Mouse (Mus musculus): ENCODE data around the gene AC109138.7. TPM values are rescaled to one million over a fixed set of nuclear protein-coding genes. Genes with fewer than 3 reads are reported as not detected.
A peak's percentile ranks its signal among the peaks of the same experiment; 100 is the strongest.

Gene AC109138.7
- total and polyA plus RNA-seq, 3 experiments: not detected

- Histone ChIP-seq H3K27ac (ENCODE audit: insufficient read depth, low read depth) (no peak overlapping the region), H3K79me2 (replicated peaks; ENCODE audit: control insufficient read depth, extremely low read depth, insufficient read depth, poor library complexity, severe bottlenecking) (no peaks in the 10 kb centered on the region), H3K9ac (ENCODE audit: insufficient read depth, low read depth) (no peak overlapping the region), H3K4me3 (replicated peaks in 1 of 3; ENCODE audit: low read depth in 2 of 3, low read length in 2 of 3, poor library complexity in 1 of 3) (no peak overlapping the region), H3K27me3 (replicated peaks) (peaks cover 44% of the 10 kb centered on the region), H3K4me2 (ENCODE audit: insufficient read depth, low read depth, poor library complexity, severe bottlenecking) (no peak overlapping the region), H3K9me3 (replicated peaks; ENCODE audit: low read length) (no peaks in the 10 kb centered on the region), H3K36me3 (replicated peaks in 1 of 2; ENCODE audit: control insufficient read depth in 1 of 2, insufficient read depth in 1 of 2, low read length in 1 of 2) (no peaks in the 10 kb centered on the region), H3K4me1 (ENCODE audit: control insufficient read depth in 1 of 2, insufficient read depth in 2 of 2) (peaks cover 10 to 59% of the 10 kb centered on the region in 2 experiments; a peak in 3 of 4 replicates)
- TF ChIP-seq NRF1 (IDR thresholded peaks at IDR 0.05; ENCODE audit: low read depth, low read length) (peak; percentile 57), USF1 (IDR thresholded peaks at IDR 0.05; ENCODE audit: low read depth, low read length) (no peak), BHLHE40 (IDR thresholded peaks at IDR 0.05; ENCODE audit: low read depth, low read length) (0 out of 2 replicates have a peak, but pooled peaks have one; percentile 35), ELF1 (IDR thresholded peaks at IDR 0.05; ENCODE audit: low read depth, low read length) (no peak), TBP (conservative IDR thresholded peaks at IDR 0.05; ENCODE audit: low read depth, low read length) (no peak)
- dilution Hi-C loops (cut with MboI; ENCODE audit: extremely low pct_ligation_motif_present, extremely low pct_unique_long_range_greater_than_20kb, low sequenced_read_pairs) (no loop called here), in situ Hi-C loops (cut with MboI; ENCODE audit: low pct_ligation_motif_present, low pct_unique_long_range_greater_than_20kb, low sequenced_read_pairs) (no loop called here)
- no peak for DNase-seq (ENCODE audit: extremely low read depth)
Observed at GRCm38 (mm10) chr19:4218293-4218692, 4.1 kb downstream of the AC109138.7 start.

- H3K79me2 ChIP-seq (replicated peaks; ENCODE audit: control insufficient read depth, extremely low read depth, insufficient read depth, poor library complexity, severe bottlenecking): no peaks in the 10 kb centered on the region
Observed at GRCm38 (mm10) chr19:4218784-4219183, 4.6 kb downstream of the AC109138.7 start.

GRCm38 (mm10) chr19:4219943-4220342, 5.8 kb downstream of the AC109138.7 start:
- H3K27me3 ChIP-seq (replicated peaks): peaks cover 30% of the 10 kb centered on the region
- no peak overlapping the region for H3K4me3 ChIP-seq (replicated peaks in 1 of 3; ENCODE audit: low read depth in 2 of 3, low read length in 2 of 3, poor library complexity in 1 of 3)
- H3K27ac ChIP-seq (ENCODE audit: insufficient read depth, low read depth): no peak overlapping the region
- H3K4me2 ChIP-seq (ENCODE audit: insufficient read depth, low read depth, poor library complexity, severe bottlenecking): no peak overlapping the region
- in situ Hi-C loops (cut with MboI; ENCODE audit: low pct_ligation_motif_present, low pct_unique_long_range_greater_than_20kb, low sequenced_read_pairs): no loop called here
- H3K36me3 ChIP-seq (replicated peaks in 1 of 2; ENCODE audit: control insufficient read depth in 1 of 2, insufficient read depth in 1 of 2, low read length in 1 of 2): no peaks in the 10 kb centered on the region
- peaks cover 6 to 52% of the 10 kb centered on the region in 2 experiments; a peak in 3 of 4 replicates for H3K4me1 ChIP-seq (ENCODE audit: control insufficient read depth in 1 of 2, insufficient read depth in 2 of 2)
- no peak overlapping the region for H3K9ac ChIP-seq (ENCODE audit: insufficient read depth, low read depth)
- dilution Hi-C loops (cut with MboI; ENCODE audit: extremely low pct_ligation_motif_present, extremely low pct_unique_long_range_greater_than_20kb, low sequenced_read_pairs): no loop called here
- no peaks in the 10 kb centered on the region for H3K9me3 ChIP-seq (replicated peaks; ENCODE audit: low read length)
- TF ChIP-seq MAX (IDR thresholded peaks at IDR 0.05; ENCODE audit: low read length) (no peak), CHD2 (IDR thresholded peaks at IDR 0.05; ENCODE audit: low read length) (no peak), PAX5 (IDR thresholded peaks at IDR 0.05; ENCODE audit: low read length) (no peak), RAD21 (IDR thresholded peaks at IDR 0.05; ENCODE audit: low read depth, low read length) (no peak), HCFC1 (IDR thresholded peaks at IDR 0.05; ENCODE audit: low read depth, low read length) (no peak), CTCF (conservative IDR thresholded peaks at IDR 0.05 in 1 of 2, IDR thresholded peaks at IDR 0.05 in 1 of 2; ENCODE audit: low read depth in 2 of 2, low read length in 2 of 2) (no peak), ELF1 (IDR thresholded peaks at IDR 0.05; ENCODE audit: low read depth, low read length) (no peak), RCOR1 (conservative IDR thresholded peaks at IDR 0.05; ENCODE audit: low read depth, low read length) (no peak), ZMIZ1 (IDR thresholded peaks at IDR 0.05; ENCODE audit: low read depth, low read length) (no peak), MAFK (IDR thresholded peaks at IDR 0.05; ENCODE audit: insufficient replicate concordance, low read length) (no peak), ZC3H11A (IDR thresholded peaks at IDR 0.05; ENCODE audit: low read depth, low read length) (no peak), TCF12 (IDR thresholded peaks at IDR 0.05; ENCODE audit: low read depth, low read length) (no peak), MEF2A (IDR thresholded peaks at IDR 0.05; ENCODE audit: borderline replicate concordance, low read depth, low read length) (no peak), ZKSCAN1 (IDR thresholded peaks at IDR 0.05; ENCODE audit: borderline replicate concordance, low read depth, low read length) (no peak)
- no peak for DNase-seq (ENCODE audit: extremely low read depth)
- H3K79me2 ChIP-seq (replicated peaks; ENCODE audit: control insufficient read depth, extremely low read depth, insufficient read depth, poor library complexity, severe bottlenecking): no peaks in the 10 kb centered on the region

More at GRCm38 (mm10) chr19:4218784-4219183, 4.6 kb downstream of the AC109138.7 start:
- Histone ChIP-seq H3K4me1 (ENCODE audit: control insufficient read depth in 1 of 2, insufficient read depth in 2 of 2) (peaks cover 7 to 56% of the 10 kb centered on the region in 2 experiments; a peak in 3 of 4 replicates), H3K36me3 (replicated peaks in 1 of 2; ENCODE audit: control insufficient read depth in 1 of 2, insufficient read depth in 1 of 2, low read length in 1 of 2) (no peaks in the 10 kb centered on the region), H3K4me3 (replicated peaks in 1 of 3; ENCODE audit: low read depth in 2 of 3, low read length in 2 of 3, poor library complexity in 1 of 3) (no peak overlapping the region), H3K27me3 (replicated peaks) (peaks cover 41% of the 10 kb centered on the region), H3K9ac (ENCODE audit: insufficient read depth, low read depth) (no peak overlapping the region), H3K9me3 (replicated peaks; ENCODE audit: low read length) (no peaks in the 10 kb centered on the region), H3K27ac (ENCODE audit: insufficient read depth, low read depth) (no peak overlapping the region), H3K4me2 (ENCODE audit: insufficient read depth, low read depth, poor library complexity, severe bottlenecking) (no peak overlapping the region)
- 0 out of 2 replicates have a peak, but pooled peaks have one; percentile 12 for TF ChIP-seq IRF4 (IDR thresholded peaks at IDR 0.05; ENCODE audit: low read depth, low read length)
- no peak for TF ChIP-seq E2F4 (IDR thresholded peaks at IDR 0.05; ENCODE audit: insufficient replicate concordance, low read depth, low read length)
- in situ Hi-C loops (cut with MboI; ENCODE audit: low pct_ligation_motif_present, low pct_unique_long_range_greater_than_20kb, low sequenced_read_pairs): no loop called here
- peak; percentile 37 for DNase-seq (ENCODE audit: extremely low read depth)
- dilution Hi-C loops (cut with MboI; ENCODE audit: extremely low pct_ligation_motif_present, extremely low pct_unique_long_range_greater_than_20kb, low sequenced_read_pairs): no loop called here
